Mouse (Mus musculus) testis, adult 2 months (tissue): ENCODE measurements at regions not wholly inside any gene's neighbourhood (a gene's known extent, or its start where the extent isn't known, plus 50 kb on each side); places are given as distances from the start of the nearest gene placed in this dataset.

ENCODE experiments used
- CTCF ChIP-seq: fragments of 200-500 bp; IDR thresholded peaks from 2 replicates; pipeline ENCODE4 v1.5.1; 2012; ENCODE audit warnings: low read depth, mild to moderate bottlenecking, inconsistent platforms, low read length, moderate library complexity; ENCODE audit not compliant: control insufficient read depth, insufficient read depth, insufficient replicate concordance
- POLR2A ChIP-seq: fragments of 200-500 bp; IDR thresholded peaks from 2 replicates; pipeline ENCODE4 v1.6.1; 2012; ENCODE audit warnings: low read depth, mild to moderate bottlenecking, inconsistent platforms, low read length, moderate library complexity; ENCODE audit not compliant: control insufficient read depth

GRCm38 (mm10) chr4:7153835-7154234, 1085.0 kb downstream of the Car8 start:
- TF ChIP-seq POLR2A (no peak), CTCF (no peak)
